Mouse (Mus musculus) CH12.LX (cell line): ENCODE measurements around the gene Tulp2.

Source experiments
- BHLHE40 ChIP-seq: IDR thresholded peaks from 2 replicates; pipeline ENCODE4 v1.6.1; 2011; ENCODE audit warnings: mild to moderate bottlenecking, low read depth, low read length, improper control_type of control experiment
- JUN ChIP-seq: IDR thresholded peaks from 2 replicates; pipeline ENCODE4 v1.6.1; 2011; ENCODE audit warnings: low read depth, mild to moderate bottlenecking, low read length, improper control_type of control experiment, moderate library complexity; ENCODE audit not compliant: insufficient read depth
- MAX ChIP-seq: IDR thresholded peaks from 2 replicates; pipeline ENCODE4 v1.6.1; 2011; ENCODE audit warnings: low read length, improper control_type of control experiment

DNA sequence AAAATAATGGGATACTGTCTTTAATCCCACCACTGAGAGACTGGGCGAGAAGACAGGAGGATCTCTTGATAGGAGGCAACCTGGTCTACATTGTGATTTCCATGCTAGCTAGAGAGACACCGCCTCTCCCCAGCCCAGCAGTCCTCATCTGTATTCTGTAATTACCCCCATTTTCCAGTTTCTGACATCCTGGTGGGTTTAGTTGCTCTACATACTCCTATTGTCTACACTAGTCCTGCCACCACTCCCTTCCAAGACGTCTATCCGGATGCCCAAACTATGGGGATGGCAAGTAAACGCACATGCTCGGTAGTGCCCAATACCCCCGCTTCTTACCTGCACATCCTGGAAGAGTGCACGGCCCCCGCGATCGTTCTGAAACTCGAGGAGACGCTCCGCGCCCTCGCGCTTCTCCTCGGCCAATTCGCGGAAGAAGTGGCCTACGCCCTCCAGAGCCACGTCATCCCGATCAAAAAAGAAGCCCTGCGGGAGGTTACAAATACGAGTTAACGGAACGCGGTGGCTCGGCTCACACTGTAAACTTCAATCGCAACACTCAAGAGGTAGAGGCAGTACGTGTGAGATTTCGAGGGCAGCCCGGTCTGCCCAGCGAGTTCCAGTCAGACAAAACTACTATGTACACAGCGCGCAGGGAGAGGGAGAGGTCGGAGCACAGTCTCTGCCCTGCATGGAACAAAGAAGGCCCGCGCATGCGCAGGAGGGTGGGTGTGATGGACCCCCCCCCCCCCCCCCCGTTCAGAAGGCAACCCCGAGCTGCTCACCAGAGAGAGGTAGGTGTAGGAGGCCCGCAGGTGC, 22.7 kb upstream of the Tulp2 start:
- TF ChIP-seq MAX = no peak
- no peak for TF ChIP-seq JUN
- TF ChIP-seq BHLHE40 = no peak
